8 mouse cellular contexts compared by ENCODE assay signal in genomic region chr3:98417328-98417727, GRCm38 (mm10). TPM values are rescaled to one million over a fixed set of nuclear protein-coding genes. Genes with fewer than 3 reads are reported as not detected.
DNase-seq lines count a peak whose midpoint lies in the region; ATAC-seq lines count a peak whose summit lies in the region.

No protein-coding gene starts in this region.

- H3K27ac ChIP-seq in embryonic facial prominence, embryonic 15.5 days (replicated peaks), result no peak overlapping the region
- H3K27ac ChIP-seq in heart, embryonic 14.5 days (replicated peaks in 1 of 2; ENCODE audit: control insufficient read depth in 1 of 2, insufficient read depth in 1 of 2, low read depth in 2 of 2, low read length in 2 of 2), result peak overlapping the region; percentile 62 to 91
- H3K27ac ChIP-seq in liver, embryonic 15.5 days (replicated peaks), result no peak overlapping the region

- H3K9ac ChIP-seq in embryonic facial prominence, embryonic 15.5 days, result no peak overlapping the region
- H3K9ac ChIP-seq in heart, embryonic 14.5 days (ENCODE audit: low read length), result no peak overlapping the region
- H3K9ac ChIP-seq in liver, embryonic 15.5 days, result no peak overlapping the region

- no peak overlapping the region for H3K4me3 ChIP-seq in embryonic facial prominence, embryonic 15.5 days (replicated peaks)
- H3K4me3 ChIP-seq in heart, embryonic 14.5 days (ENCODE audit: control insufficient read depth in 1 of 2, insufficient read depth in 1 of 2, low read depth in 1 of 2, low read length in 2 of 2), result no peak overlapping the region
- H3K4me3 ChIP-seq in liver, embryonic 15.5 days (replicated peaks), result no peak overlapping the region

- DNase-seq in 3134 (ENCODE audit: extremely low read depth, insufficient read length, low spot score), result peak; percentile 68
- peak; percentile 66 for DNase-seq in NIH3T3 (ENCODE audit: low read depth)
- peak; percentile 98 for DNase-seq in kidney, postnatal 36 days
- peak; percentile 73 for DNase-seq in ovary, postnatal 36 days (ENCODE audit: low spot score)

- peaks cover 6% of the 10 kb centered on the region; the same call in 1 of the 2 replicates for H3K4me1 ChIP-seq in embryonic facial prominence, embryonic 15.5 days
- peaks cover 37 to 73% of the 10 kb centered on the region in 2 experiments for H3K4me1 ChIP-seq in heart, embryonic 14.5 days (ENCODE audit: control insufficient read depth in 2 of 2, insufficient read depth in 2 of 2, low read length in 2 of 2)
- H3K4me1 ChIP-seq in liver, embryonic 15.5 days (replicated peaks), result peaks cover 24% of the 10 kb centered on the region

- 51% methylated on average over 4 of the region's 4 CpGs for WGBS in embryonic facial prominence, embryonic 15.5 days
- WGBS in heart, embryonic 14.5 days, result 6% methylated on average over 4 of the region's 4 CpGs
- 9% methylated on average over 4 of the region's 4 CpGs for WGBS in liver, embryonic 15.5 days (ENCODE audit: insufficient replicate concordance)

- no peaks in the 10 kb centered on the region for H3K27me3 ChIP-seq in embryonic facial prominence, embryonic 15.5 days
- no peaks in the 10 kb centered on the region for H3K27me3 ChIP-seq in heart, embryonic 14.5 days (ENCODE audit: control insufficient read depth, insufficient read depth, low read length)
- no peaks in the 10 kb centered on the region for H3K27me3 ChIP-seq in liver, embryonic 15.5 days

- 0 out of 2 replicates have a peak, but pooled peaks have one; percentile 44 for ATAC-seq in embryonic facial prominence, embryonic 15.5 days (ENCODE audit: insufficient number of reproducible peaks, low FRiP score, low TSS enrichment, low read depth)
- peak; percentile 78 for ATAC-seq in heart, embryonic 14.5 days (ENCODE audit: insufficient number of reproducible peaks, insufficient read depth, low FRiP score, low read depth)
- ATAC-seq in liver, embryonic 15.5 days (ENCODE audit: insufficient read depth), result peak; percentile 43; the same call in 1 of the 2 replicates
- no peak for ATAC-seq in erythroid progenitor cell, adult 5-6 weeks (replicated peaks; ENCODE audit: low FRiP score, poor library complexity, severe bottlenecking)

- H3K9me3 ChIP-seq in embryonic facial prominence, embryonic 15.5 days (replicated peaks), result no peaks in the 10 kb centered on the region
- H3K9me3 ChIP-seq in heart, embryonic 14.5 days (ENCODE audit: control insufficient read depth, low read length), result no peaks in the 10 kb centered on the region
- H3K9me3 ChIP-seq in liver, embryonic 15.5 days (replicated peaks), result no peaks in the 10 kb centered on the region

- H3K4me2 ChIP-seq in embryonic facial prominence, embryonic 15.5 days (replicated peaks), result no peak overlapping the region
- H3K4me2 ChIP-seq in heart, embryonic 14.5 days (ENCODE audit: low read length), result peak overlapping the region; percentile 42
- no peak overlapping the region for H3K4me2 ChIP-seq in liver, embryonic 15.5 days

- H3K36me3 ChIP-seq in embryonic facial prominence, embryonic 15.5 days, result no peaks in the 10 kb centered on the region
- no peaks in the 10 kb centered on the region for H3K36me3 ChIP-seq in heart, embryonic 14.5 days (ENCODE audit: control insufficient read depth, insufficient read depth, low read length)
- no peaks in the 10 kb centered on the region for H3K36me3 ChIP-seq in liver, embryonic 15.5 days (replicated peaks)

RNA-seq across cellular contexts. Expression of gene Zfp697, which starts 35.1 kb away (rescaled TPM):
- polyA plus RNA-seq in embryonic facial prominence, embryonic 15.5 days (2015; fragmentation: Nextera tagmentation; extraction: Ambion mirVana), result 5.6 and 6.0 TPM in 2 replicates
- polyA plus RNA-seq in heart, embryonic 14.5 days (2014; fragmentation: Nextera tagmentation; extraction: Ambion mirVana), result 11.1 and 13.3 TPM in 2 replicates
- 1.9 and 2.1 TPM in 2 replicates for polyA plus RNA-seq in liver, embryonic 15.5 days (2015; fragmentation: Nextera tagmentation; extraction: Ambion mirVana)
- total RNA-seq in erythroid progenitor cell, adult 5-6 weeks (2015; ENCODE audit: low replicate concordance), result not detected in 2 replicates
- total RNA-seq in erythroid progenitor cell, adult 5-6 weeks (2017; ENCODE audit: low replicate concordance), result not detected in 2 replicates

RNA-seq across cellular contexts. Expression of gene Gm4450, which starts 39.6 kb away (rescaled TPM):
- polyA plus RNA-seq in embryonic facial prominence, embryonic 15.5 days (2015; fragmentation: Nextera tagmentation; extraction: Ambion mirVana), result not detected in 2 replicates
- not detected in 2 replicates for polyA plus RNA-seq in heart, embryonic 14.5 days (2014; fragmentation: Nextera tagmentation; extraction: Ambion mirVana)
- polyA plus RNA-seq in liver, embryonic 15.5 days (2015; fragmentation: Nextera tagmentation; extraction: Ambion mirVana), result not detected in 2 replicates
- total RNA-seq in erythroid progenitor cell, adult 5-6 weeks (2015; ENCODE audit: low replicate concordance), result not detected in 2 replicates
- not detected in 2 replicates for total RNA-seq in erythroid progenitor cell, adult 5-6 weeks (2017; ENCODE audit: low replicate concordance)

Comparison
In these comparisons a context has a peak if more than half of its experiments do, and no peak if none do; other contexts are left out.
1. H3K27ac ChIP-seq: peak in heart, embryonic 14.5 days (2 of 2); none in embryonic facial prominence, embryonic 15.5 days (single experiment) and liver, embryonic 15.5 days (single experiment).
2. Peak in every context shown above with its lines, with median percentiles within 50 percentile points of each other: DNase-seq.